Mouse (Mus musculus) retina, postnatal 1 day (tissue): ENCODE results near the gene Tkt.
"Not testable (repeated sequence)": the region's sequence is repeated elsewhere in the genome, so short reads cannot be mapped to it uniquely, and the experiment has no call there.

Experiments
- DNase-seq: peaks from one replicate; pipeline ENCODE4 v3.0.0-alpha.2; 2012

Tkt gene

DNA sequence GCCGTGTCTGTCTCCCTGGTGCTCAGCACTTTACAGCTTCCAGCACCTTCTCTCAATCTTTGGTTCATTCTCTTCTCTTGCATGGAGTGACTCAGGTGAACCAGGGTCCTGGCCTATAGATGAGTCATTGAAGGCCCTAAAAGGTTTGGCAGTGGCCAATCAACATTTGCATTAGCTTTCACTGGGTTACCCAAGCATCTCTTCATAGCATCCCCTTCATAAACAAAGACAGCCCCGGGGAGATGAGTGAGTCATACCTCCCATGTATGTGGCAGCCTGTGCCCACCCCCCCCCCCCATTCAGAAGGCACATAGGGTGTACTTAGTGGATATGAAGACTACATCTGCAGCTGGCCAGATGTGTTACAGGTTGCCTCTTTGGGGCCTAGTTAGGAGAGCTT, 8.5 kb downstream of the Tkt start:
- no peak for DNase-seq

- no peak for DNase-seq
Measured at GRCm38 (mm10) chr14:30557730-30558129, 9.6 kb downstream of the Tkt start.

DNA sequence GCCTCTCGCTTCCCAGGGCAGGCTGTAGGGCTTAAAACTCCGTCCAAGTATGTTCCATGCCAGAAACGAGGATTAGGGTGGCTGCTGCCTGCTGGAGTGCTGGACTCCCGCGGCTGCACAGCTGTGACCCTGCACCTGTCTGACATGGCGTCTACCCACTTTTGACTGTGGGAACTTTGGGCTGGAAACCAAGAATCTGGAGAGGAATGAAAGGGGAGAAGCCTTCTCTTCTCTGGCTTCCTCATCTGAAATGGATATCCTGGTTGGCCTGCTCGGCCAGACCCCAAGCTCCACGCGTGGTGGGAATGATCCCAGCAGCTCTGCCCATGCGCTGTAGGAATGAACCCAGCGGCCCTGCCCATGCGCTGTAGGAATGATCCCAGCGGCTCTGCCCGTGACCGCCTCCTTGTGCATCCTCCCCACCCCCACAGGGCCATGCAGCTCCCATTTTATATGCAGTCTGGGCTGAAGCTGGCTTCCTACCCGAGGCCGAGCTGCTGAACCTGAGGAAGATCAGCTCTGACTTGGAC, 11.2 kb downstream of the Tkt start:
- no peak for DNase-seq

DNA sequence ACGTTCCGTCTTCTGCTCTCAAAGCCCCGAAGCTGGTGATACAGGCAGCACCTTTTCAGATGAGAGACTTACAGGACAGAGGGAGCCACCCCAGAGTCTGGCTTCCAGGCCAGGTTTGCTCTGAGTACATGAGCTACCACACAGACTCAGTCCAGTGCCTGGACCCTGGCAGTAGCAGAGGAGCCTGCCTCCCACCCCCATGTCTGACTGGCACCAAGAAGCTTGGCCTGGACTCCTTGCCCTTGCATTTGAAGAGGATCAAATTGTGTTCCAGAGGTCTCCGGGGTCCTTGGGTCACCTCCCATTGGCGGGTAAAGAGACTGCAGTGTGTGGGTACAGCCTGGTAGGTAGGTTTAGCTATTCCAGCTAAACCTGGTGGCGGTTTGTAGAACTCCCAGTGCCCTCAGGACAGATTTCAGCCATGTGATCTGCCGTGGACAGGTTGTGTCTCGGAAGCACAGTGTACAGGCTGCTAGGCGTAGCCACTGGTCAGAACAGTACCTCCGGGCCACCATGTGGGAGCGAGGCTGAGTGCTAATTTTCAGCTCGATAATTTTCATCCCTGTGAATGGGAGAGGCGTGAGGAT, 12.7 kb downstream of the Tkt start:
- no peak for DNase-seq

GRCm38 (mm10) chr14:30561470-30562187, 13.5 kb downstream of the Tkt start:
- peak; percentile 65 for DNase-seq

DNA sequence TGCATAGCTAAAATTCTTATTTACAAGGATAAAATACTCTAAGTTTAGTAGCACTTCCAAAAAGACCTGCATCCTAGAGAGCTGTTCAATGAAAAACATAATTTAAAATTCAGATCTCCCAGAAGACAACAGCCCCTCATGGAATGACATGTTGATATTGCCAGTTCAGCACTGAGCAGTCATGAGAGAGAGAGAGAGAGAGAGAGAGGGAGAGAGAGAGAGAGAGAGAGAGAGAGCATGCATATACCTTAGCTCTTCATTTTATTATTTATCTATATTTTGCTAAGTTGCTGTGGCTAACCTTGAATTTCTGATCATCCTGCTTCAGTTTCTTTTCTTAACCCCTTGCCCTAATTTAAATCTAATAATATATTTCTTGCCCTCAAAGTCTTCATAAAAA, 14.2 kb downstream of the Tkt start:
- DNase-seq: no peak

DNA sequence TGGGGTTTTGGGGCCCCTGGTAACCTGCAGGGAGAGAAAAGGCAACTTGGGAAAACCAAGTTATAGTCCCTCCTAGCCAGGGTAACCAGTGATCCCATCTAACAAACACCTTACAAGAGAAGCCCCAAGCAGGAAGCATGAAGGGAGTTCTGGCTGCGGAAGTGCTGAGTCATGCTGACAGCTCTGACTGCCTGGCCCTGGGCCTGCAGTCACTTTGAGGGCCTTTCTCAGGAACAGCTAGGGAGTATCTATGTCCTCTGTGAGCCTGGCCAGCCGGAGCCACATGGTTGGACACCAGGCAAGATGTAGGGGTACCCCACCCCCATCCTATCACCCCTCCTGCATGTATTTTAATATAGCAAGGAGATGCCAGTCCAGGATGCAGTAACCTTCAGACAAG, 16.3 kb downstream of the Tkt start:
- no peak for DNase-seq

DNA sequence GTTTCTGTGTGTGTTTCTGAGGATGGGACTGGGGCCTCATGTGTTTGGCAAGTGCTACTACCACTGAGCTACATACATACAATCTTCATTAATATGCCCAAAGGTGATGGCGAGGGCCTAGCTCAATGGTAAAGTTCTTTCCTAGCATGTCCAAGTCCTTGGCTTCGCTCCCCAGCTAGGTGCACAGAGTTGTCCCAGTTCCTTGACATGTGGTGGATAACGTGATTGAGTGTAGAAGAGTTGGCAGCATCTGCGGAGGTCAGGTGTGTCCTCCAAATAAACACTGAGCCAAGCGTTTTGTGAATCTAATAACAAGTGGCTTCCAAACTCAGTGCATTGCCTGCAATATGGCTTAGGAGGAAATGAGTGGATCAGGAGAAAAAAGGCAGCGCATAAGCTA, 18.2 kb downstream of the Tkt start:
- DNase-seq: no peak

DNA sequence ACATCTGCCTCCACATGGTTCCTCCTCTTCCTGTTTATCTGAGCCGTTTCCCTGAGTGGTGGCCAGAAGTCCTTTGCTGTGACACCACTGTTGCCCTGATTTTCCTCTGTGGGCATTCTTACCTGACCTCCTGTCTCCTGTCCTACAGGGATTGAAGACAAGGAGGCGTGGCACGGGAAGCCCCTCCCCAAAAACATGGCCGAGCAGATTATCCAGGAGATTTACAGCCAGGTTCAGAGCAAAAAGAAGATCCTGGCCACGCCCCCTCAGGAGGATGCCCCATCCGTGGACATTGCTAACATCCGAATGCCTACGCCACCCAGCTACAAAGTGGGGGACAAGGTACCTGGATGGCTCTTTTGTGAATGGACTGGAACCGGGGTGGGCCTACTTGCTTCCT, 19.9 kb downstream of the Tkt start:
- no peak for DNase-seq

GRCm38 (mm10) chr14:30570303-30570702, 22.1 kb downstream of the Tkt start:
- DNase-seq: no peak

GRCm38 (mm10) chr14:30572253-30572652, 24.1 kb downstream of the Tkt start:
- DNase-seq: no peak

DNA sequence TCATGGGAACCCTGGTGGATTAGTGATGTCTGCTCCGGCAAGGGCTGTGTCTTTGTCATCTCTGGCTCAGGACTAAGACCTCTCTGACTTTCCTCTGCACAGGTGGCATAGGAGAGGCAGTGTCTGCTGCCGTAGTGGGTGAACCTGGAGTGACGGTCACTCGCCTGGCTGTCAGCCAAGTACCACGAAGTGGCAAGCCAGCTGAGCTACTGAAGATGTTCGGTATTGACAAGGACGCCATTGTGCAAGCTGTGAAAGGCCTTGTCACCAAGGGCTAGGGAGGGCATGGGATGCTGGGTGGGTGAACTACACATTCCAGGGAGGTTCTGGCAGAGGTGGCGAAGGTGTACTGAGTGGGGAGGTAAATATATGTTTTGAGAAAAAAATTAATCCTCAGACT, 25.1 kb downstream of the Tkt start:
- DNase-seq: no peak

DNA sequence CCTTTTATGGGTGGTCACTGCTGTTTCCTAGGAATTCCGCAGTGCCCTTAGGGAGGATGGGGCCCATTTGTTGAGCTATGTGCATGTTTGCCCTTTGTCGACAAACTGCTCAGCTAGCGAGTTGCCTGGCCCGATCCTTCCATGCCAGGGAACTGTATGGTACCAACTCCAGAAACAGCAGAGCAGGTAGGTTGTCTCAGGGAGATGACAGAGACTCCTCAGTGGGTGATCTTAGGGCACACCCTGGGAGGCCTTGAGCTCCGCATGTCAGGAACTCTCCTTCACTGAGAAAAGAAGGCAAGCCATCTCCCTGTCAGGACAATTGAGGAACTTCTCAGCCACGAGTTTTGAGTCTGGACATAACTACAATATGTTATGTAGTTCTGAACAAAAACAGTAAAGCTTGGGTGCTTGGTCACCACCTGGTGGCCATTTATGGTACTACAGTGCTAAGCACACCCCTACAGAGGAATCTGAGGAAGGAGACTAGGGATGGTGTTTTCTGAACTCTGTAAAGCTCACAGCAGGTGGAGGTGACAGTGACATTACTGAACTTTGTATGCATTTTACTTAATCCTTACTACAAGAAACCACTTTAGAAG, 25.9 kb downstream of the Tkt start:
- DNase-seq: peak; percentile 78

GRCm38 (mm10) chr14:30575791-30576190, 27.6 kb downstream of the Tkt start:
- DNase-seq: no peak

DNA sequence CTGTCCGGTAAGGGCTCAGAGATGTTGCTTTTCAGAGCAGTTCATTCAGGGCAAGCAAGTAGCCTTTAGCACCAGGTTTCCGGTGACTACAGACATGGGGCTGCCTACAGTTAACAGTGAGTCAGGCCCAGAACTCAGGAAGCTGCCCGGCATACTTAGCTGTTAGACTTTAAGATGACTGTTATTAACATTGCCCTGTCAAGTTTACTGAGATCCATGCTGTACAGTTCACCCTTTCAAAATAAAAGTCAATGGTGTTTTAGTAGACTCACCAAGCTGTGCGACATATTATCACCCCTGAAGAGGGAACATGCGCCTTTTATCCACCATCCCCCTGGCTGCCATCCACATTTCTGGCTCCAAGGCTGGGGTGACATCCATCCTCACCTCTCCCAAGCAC, 28.1 kb downstream of the Tkt start:
- no peak for DNase-seq

- not testable (repeated sequence) for DNase-seq
Measured at GRCm38 (mm10) chr14:30577303-30578062, 29.3 kb downstream of the Tkt start.

DNA sequence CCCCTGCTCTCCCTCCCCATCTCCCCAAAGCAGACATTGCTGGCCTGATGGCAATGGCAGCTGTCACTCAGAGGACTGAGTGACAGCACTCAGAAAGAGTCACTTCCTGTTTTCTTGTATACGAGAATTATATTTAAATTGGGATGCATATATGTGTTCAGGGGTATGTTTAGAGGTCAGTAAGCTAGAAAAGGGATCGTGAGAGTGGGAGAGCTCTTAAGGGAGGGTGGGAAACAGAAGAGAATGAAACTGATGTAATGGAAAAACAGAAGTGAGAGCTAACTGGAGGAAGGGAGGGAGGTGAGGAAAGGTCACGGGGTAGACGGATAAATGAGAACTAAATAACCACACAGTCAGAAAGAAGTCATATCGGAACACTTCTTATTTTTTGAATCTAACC, 31.0 kb downstream of the Tkt start:
- no peak for DNase-seq

DNA sequence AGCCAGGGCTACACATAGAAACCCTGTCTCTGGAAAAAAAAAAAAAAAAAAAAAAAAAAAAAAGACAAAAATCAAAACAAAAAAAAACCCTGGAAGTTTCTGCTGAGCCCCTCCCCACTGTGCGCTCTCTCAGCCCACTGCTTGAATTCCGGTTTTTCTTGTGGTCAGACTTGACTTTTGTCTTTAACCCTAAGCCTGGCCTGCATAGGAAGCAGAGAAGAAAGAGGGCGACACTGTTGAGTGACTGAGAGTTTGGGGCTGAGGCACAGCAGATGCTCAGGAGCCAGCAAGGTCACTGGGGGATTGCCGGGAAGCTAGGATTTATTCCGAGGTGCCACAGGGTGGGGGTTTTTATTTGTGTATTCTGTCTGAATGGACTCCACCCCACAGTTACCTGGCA, 31.7 kb downstream of the Tkt start:
- no peak for DNase-seq

GRCm38 (mm10) chr14:30581238-30581637, 33.1 kb downstream of the Tkt start:
- no peak for DNase-seq

DNA sequence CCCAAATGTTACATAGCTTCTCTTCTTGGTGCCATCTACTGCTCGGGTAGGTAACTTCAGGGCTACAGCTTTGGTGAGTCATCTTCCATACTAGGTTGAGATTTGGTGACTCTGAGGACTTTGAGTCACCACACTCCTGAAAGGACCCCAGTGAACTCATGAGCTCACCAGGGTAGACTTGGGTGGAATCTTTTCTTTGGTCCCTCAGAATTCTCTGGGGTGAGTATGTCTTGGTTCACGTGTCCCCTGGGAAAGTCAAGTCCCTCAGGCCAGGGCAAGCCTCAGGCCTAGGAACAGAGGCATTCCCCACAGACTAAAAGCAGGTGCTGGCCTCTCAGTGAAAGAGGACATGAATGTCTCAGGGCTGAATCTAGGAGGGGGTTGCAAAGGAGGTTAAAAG, 35.9 kb downstream of the Tkt start:
- DNase-seq: no peak

DNA sequence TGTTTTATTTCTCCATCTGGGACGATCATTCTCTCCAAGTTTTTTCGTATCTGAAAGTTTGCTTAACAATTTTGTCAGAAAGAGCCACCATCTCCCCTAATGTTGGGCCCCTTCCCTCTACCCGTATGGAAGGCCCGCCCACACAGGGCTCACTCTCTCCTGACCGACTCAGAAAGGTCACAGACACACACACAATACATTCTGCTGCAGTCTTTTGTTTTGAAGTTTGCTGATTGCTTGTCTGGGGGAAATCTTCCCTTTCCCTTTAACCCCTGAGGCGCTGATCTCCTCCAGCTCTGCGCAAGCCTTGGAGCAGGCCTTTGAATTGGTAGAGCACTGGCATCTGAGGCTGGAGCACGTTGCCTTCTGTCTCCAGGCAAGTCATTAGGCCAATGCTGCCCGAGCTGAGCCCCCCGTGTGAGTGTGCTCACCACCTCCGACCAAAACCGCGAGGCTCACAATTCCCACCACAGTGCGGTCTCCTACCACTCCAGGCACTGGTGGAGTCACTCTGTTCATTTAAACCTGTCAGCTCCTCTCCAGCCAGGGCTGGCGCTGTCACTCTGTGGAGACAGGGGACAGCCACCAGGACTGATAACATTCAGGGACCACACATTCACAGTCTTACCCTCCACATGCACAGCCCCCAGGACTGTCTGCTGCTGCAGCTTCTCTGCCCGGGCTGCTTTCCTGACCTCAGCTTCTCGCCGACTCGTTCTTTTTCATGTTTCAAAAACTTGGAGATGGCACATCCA, 36.5 kb downstream of the Tkt start:
- DNase-seq: peak; percentile 76

- no peak for DNase-seq
Measured at GRCm38 (mm10) chr14:30585323-30585722, 37.2 kb downstream of the Tkt start.
